Mouse (Mus musculus) neural tube, embryonic 12.5 days (tissue): ENCODE data around the gene Rufy2. TPM values are rescaled to one million over a fixed set of nuclear protein-coding genes. Genes with fewer than 3 reads are reported as not detected.

Source experiments
- ATAC-seq: fragments of 200-750 bp; cut with Nextera tagmentation; 2 replicates; pipeline ENCODE4 v1.8.0; 2017; ENCODE audit warnings: low read depth, mild to moderate bottlenecking, moderate TSS enrichment, moderate library complexity; ENCODE audit not compliant: low FRiP score
- H3K27ac ChIP-seq: fragments of 300-500 bp; sonication (generic); 2 replicates; pipeline ENCODE4 v1.5.1; 2016
- H3K27me3 ChIP-seq: fragments of 300-500 bp; sonication (generic); replicated peaks from 2 replicates; pipeline ENCODE4 v1.6.1; 2016; ENCODE audit warnings: mild to moderate bottlenecking
- H3K36me3 ChIP-seq: fragments of 300-500 bp; sonication (generic); 2 replicates; pipeline ENCODE4 v1.6.1; 2016; ENCODE audit warnings: mild to moderate bottlenecking
- H3K4me1 ChIP-seq: fragments of 300-500 bp; sonication (generic); 2 replicates; pipeline ENCODE4 v1.6.1; 2016
- H3K4me2 ChIP-seq: fragments of 300-500 bp; sonication (generic); replicated peaks from 2 replicates; pipeline ENCODE4 v1.6.1; 2016; ENCODE audit warnings: mild to moderate bottlenecking
- H3K4me3 ChIP-seq: fragments of 300-500 bp; sonication (generic); 2 replicates; pipeline ENCODE4 v1.5.1; 2016
- H3K9ac ChIP-seq: fragments of 300-500 bp; sonication (generic); 2 replicates; pipeline ENCODE4 v1.6.1; 2016; ENCODE audit warnings: mild to moderate bottlenecking
- H3K9me3 ChIP-seq: fragments of 300-500 bp; sonication (generic); 2 replicates; pipeline ENCODE4 v1.6.1; 2016; ENCODE audit warnings: mild to moderate bottlenecking
- WGBS: fragments of 180-500 bp; shearing (Covaris S2); methylation state at CpG from one replicate; pipeline ENCODE4 v1.1.7; 2016; 5-methylcytosine and 5-hydroxymethylcytosine counted together
- polyA plus RNA-seq: library from polyadenylated mRNA; unstranded; fragments of >200 nt; fragmentation: Nextera tagmentation; extraction: Ambion mirVana; gene quantifications from 2 replicates; pipeline ENCODE4 v1.2.1, GENCODE M21; 2016

The Rufy2 gene
- polyA plus RNA-seq, 1 experiment from 2014 or later, result 39.1 TPM

GRCm38 (mm10) chr10:62987341-62987740 lies 7.3 kb downstream of the Rufy2 start:
- no peak overlapping the region for H3K27ac ChIP-seq
- H3K36me3 ChIP-seq, result peaks cover 92% of the 10 kb centered on the region
- H3K9ac ChIP-seq, result no peak overlapping the region
- no peak overlapping the region for H3K4me3 ChIP-seq
- no peaks in the 10 kb centered on the region for H3K27me3 ChIP-seq
- no peak overlapping the region for H3K4me2 ChIP-seq
- H3K4me1 ChIP-seq, result no peaks in the 10 kb centered on the region
- H3K9me3 ChIP-seq, result no peaks in the 10 kb centered on the region
- ATAC-seq, result no peak
- 30% methylated on average over 3 of the region's 3 CpGs for WGBS

GRCm38 (mm10) chr10:62990636-62991035 lies 10.6 kb downstream of the Rufy2 start:
- Histone ChIP-seq H3K27me3 (no peaks in the 10 kb centered on the region), H3K4me2 (no peak overlapping the region), H3K4me3 (no peak overlapping the region), H3K36me3 (peaks cover 92% of the 10 kb centered on the region), H3K4me1 (no peaks in the 10 kb centered on the region), H3K9me3 (no peaks in the 10 kb centered on the region), H3K9ac (no peak overlapping the region), H3K27ac (no peak overlapping the region)
- no peak for ATAC-seq
- 94% methylated on average over 15 of the region's 15 CpGs for WGBS

GRCm38 (mm10) chr10:62993991-62994390 lies 14.0 kb downstream of the Rufy2 start:
- H3K27ac ChIP-seq, result no peak overlapping the region
- H3K36me3 ChIP-seq, result peaks cover 90% of the 10 kb centered on the region
- no peak overlapping the region for H3K4me2 ChIP-seq
- H3K9ac ChIP-seq, result no peak overlapping the region
- no peaks in the 10 kb centered on the region for H3K9me3 ChIP-seq
- ATAC-seq, result no peak
- no peak overlapping the region for H3K4me3 ChIP-seq
- 75% methylated on average over 7 of the region's 9 CpGs for WGBS
- H3K4me1 ChIP-seq, result no peaks in the 10 kb centered on the region
- no peaks in the 10 kb centered on the region for H3K27me3 ChIP-seq

- no peak for ATAC-seq
- 77% methylated on average over 9 of the region's 9 CpGs for WGBS
- Histone ChIP-seq H3K27ac (no peak overlapping the region), H3K4me3 (no peak overlapping the region), H3K4me2 (no peak overlapping the region), H3K9ac (no peak overlapping the region), H3K27me3 (no peaks in the 10 kb centered on the region), H3K4me1 (no peaks in the 10 kb centered on the region), H3K9me3 (no peaks in the 10 kb centered on the region), H3K36me3 (peaks cover 87% of the 10 kb centered on the region)
Measured at GRCm38 (mm10) chr10:63000584-63000983, 20.6 kb downstream of the Rufy2 start.

GRCm38 (mm10) chr10:63003252-63003651 lies 23.2 kb downstream of the Rufy2 start:
- Histone ChIP-seq H3K9me3 (no peaks in the 10 kb centered on the region), H3K4me1 (no peaks in the 10 kb centered on the region), H3K36me3 (peaks cover 89% of the 10 kb centered on the region), H3K27me3 (no peaks in the 10 kb centered on the region), H3K9ac (no peak overlapping the region), H3K4me3 (no peak overlapping the region), H3K4me2 (no peak overlapping the region), H3K27ac (no peak overlapping the region)
- ATAC-seq, result no peak
- WGBS, result 87% methylated on average over 9 of the region's 9 CpGs

- H3K9me3 ChIP-seq, result no peaks in the 10 kb centered on the region
- peaks cover 85% of the 10 kb centered on the region for H3K36me3 ChIP-seq
- no peak overlapping the region for H3K4me2 ChIP-seq
- WGBS, result 92% methylated on average over 9 of the region's 9 CpGs
- no peak overlapping the region for H3K27ac ChIP-seq
- H3K4me1 ChIP-seq, result no peaks in the 10 kb centered on the region
- H3K9ac ChIP-seq, result no peak overlapping the region
- ATAC-seq, result no peak
- no peaks in the 10 kb centered on the region for H3K27me3 ChIP-seq
- H3K4me3 ChIP-seq, result no peak overlapping the region
Measured at GRCm38 (mm10) chr10:63004556-63004955, 24.5 kb downstream of the Rufy2 start.

- Histone ChIP-seq H3K9me3 (no peaks in the 10 kb centered on the region), H3K9ac (no peak overlapping the region), H3K4me3 (no peak overlapping the region), H3K27ac (no peak overlapping the region), H3K27me3 (no peaks in the 10 kb centered on the region), H3K4me1 (no peaks in the 10 kb centered on the region), H3K4me2 (no peak overlapping the region), H3K36me3 (peaks cover 81% of the 10 kb centered on the region)
- no peak for ATAC-seq
- 82% methylated on average over 3 of the region's 3 CpGs for WGBS
Measured at GRCm38 (mm10) chr10:63008193-63008592, 28.2 kb downstream of the Rufy2 start.

- WGBS, result 89% methylated on average over 4 of the region's 4 CpGs
- no peak overlapping the region for H3K27ac ChIP-seq
- no peak for ATAC-seq
- no peak overlapping the region for H3K9ac ChIP-seq
- H3K4me3 ChIP-seq, result no peak overlapping the region
- H3K4me1 ChIP-seq, result no peaks in the 10 kb centered on the region
- no peaks in the 10 kb centered on the region for H3K27me3 ChIP-seq
- H3K4me2 ChIP-seq, result no peak overlapping the region
- peaks cover 85% of the 10 kb centered on the region for H3K36me3 ChIP-seq
- H3K9me3 ChIP-seq, result no peaks in the 10 kb centered on the region
Measured at GRCm38 (mm10) chr10:63010268-63010667, 30.2 kb downstream of the Rufy2 start.

GRCm38 (mm10) chr10:63011556-63011955 lies 31.5 kb downstream of the Rufy2 start:
- Histone ChIP-seq H3K4me1 (no peaks in the 10 kb centered on the region), H3K36me3 (peaks cover 87% of the 10 kb centered on the region), H3K27me3 (no peaks in the 10 kb centered on the region), H3K4me2 (no peak overlapping the region), H3K4me3 (no peak overlapping the region), H3K27ac (no peak overlapping the region), H3K9me3 (no peaks in the 10 kb centered on the region), H3K9ac (no peak overlapping the region)
- WGBS, result 92% methylated on average over 6 of the region's 6 CpGs
- ATAC-seq, result no peak

GRCm38 (mm10) chr10:63013476-63013875 lies 33.5 kb downstream of the Rufy2 start:
- no peak overlapping the region for H3K9ac ChIP-seq
- H3K27me3 ChIP-seq, result no peaks in the 10 kb centered on the region
- no peak for ATAC-seq
- H3K9me3 ChIP-seq, result no peaks in the 10 kb centered on the region
- 86% methylated on average over 3 of the region's 3 CpGs for WGBS
- H3K27ac ChIP-seq, result no peak overlapping the region
- no peaks in the 10 kb centered on the region for H3K4me1 ChIP-seq
- no peak overlapping the region for H3K4me3 ChIP-seq
- H3K36me3 ChIP-seq, result peaks cover 84% of the 10 kb centered on the region
- H3K4me2 ChIP-seq, result no peak overlapping the region

GRCm38 (mm10) chr10:63014168-63014567 lies 34.1 kb downstream of the Rufy2 start:
- H3K9me3 ChIP-seq, result no peaks in the 10 kb centered on the region
- no peak overlapping the region for H3K27ac ChIP-seq
- ATAC-seq, result no peak
- H3K27me3 ChIP-seq, result no peaks in the 10 kb centered on the region
- no peak overlapping the region for H3K4me3 ChIP-seq
- H3K36me3 ChIP-seq, result peaks cover 80% of the 10 kb centered on the region
- no peaks in the 10 kb centered on the region for H3K4me1 ChIP-seq
- no peak overlapping the region for H3K9ac ChIP-seq
- no peak overlapping the region for H3K4me2 ChIP-seq
- WGBS, result 94% methylated on average over 9 of the region's 9 CpGs

GRCm38 (mm10) chr10:63019304-63019703 lies 39.3 kb downstream of the Rufy2 start:
- ATAC-seq, result no peak
- no peaks in the 10 kb centered on the region for H3K9me3 ChIP-seq
- no peak overlapping the region for H3K4me3 ChIP-seq
- peaks cover 35% of the 10 kb centered on the region for H3K36me3 ChIP-seq
- H3K27ac ChIP-seq, result no peak overlapping the region
- no peaks in the 10 kb centered on the region for H3K27me3 ChIP-seq
- H3K4me2 ChIP-seq, result peak overlapping the region; percentile 31
- 84% methylated on average over 6 of the region's 6 CpGs for WGBS
- H3K9ac ChIP-seq, result no peak overlapping the region
- peaks cover 20% of the 10 kb centered on the region for H3K4me1 ChIP-seq

GRCm38 (mm10) chr10:63021702-63022101 lies 41.7 kb downstream of the Rufy2 start:
- peak overlapping the region; percentile 99 for H3K9ac ChIP-seq
- H3K27me3 ChIP-seq, result no peaks in the 10 kb centered on the region
- 65% methylated on average over 4 of the region's 4 CpGs for whole genome bisulfite sequencing
- ATAC-seq, result no peak
- H3K27ac ChIP-seq, result no peak overlapping the region
- H3K4me2 ChIP-seq, result peak overlapping the region; percentile 76
- H3K4me3 ChIP-seq, result peak overlapping the region; percentile 95
- H3K9me3 ChIP-seq, result no peaks in the 10 kb centered on the region
- H3K4me1 ChIP-seq, result peaks cover 37% of the 10 kb centered on the region
- peaks cover 12% of the 10 kb centered on the region; the same call in 1 of the 2 replicates for H3K36me3 ChIP-seq
